Mouse (Mus musculus) adrenal gland, postnatal 4 days (tissue): ENCODE measurements around the gene Rnf126. TPM values are rescaled to one million over a fixed set of nuclear protein-coding genes. Genes with fewer than 3 reads are reported as not detected.

Source experiments
- total RNA-seq, 2 experiments: library from RNA; stranded (reverse); gene quantifications; 2 replicates each; pipeline ENCODE4 v1.2.3; 2021

Rnf126 gene
- total RNA-seq, 2 experiments from 2014 or later, result 60.7 to 61.7 TPM

Other genes starting within 250 kb of the Rnf126 start
- gene Plpp2, start 233.2 kb downstream of the Rnf126 start, total RNA-seq, result 10 to 100 TPM; 24.9 to 26.4 TPM
- gene Mier2, start 211.8 kb downstream of the Rnf126 start, total RNA-seq, result 10 to 100 TPM; 46.8 to 48.2 TPM
- gene Theg, start 179.6 kb downstream of the Rnf126 start, total RNA-seq, result not detected
- 1 to 10 TPM in 1 of 2 experiments, under 1 TPM in 1; 0.56 to 1.5 TPM for gene C2cd4c, start 152.9 kb downstream of the Rnf126 start, total RNA-seq
- gene Shc2, start 129.0 kb downstream of the Rnf126 start, total RNA-seq, result 10 to 100 TPM in 1 of 2 experiments, 1 to 10 TPM in 1; 8.9 to 13.3 TPM
- gene Odf3l2, start 121.2 kb downstream of the Rnf126 start, total RNA-seq, result not detected
- gene Madcam1, start 102.4 kb downstream of the Rnf126 start, total RNA-seq, result under 1 TPM; 0.28 to 0.64 TPM
- 10 to 100 TPM; 32.4 to 33.9 TPM for gene Tpgs1, start 97.6 kb downstream of the Rnf126 start, total RNA-seq
- gene Cdc34, start 84.8 kb downstream of the Rnf126 start, total RNA-seq, result 10 to 100 TPM; 72.6 to 78.1 TPM
- gene Gzmm, start 77.9 kb downstream of the Rnf126 start, total RNA-seq, result 1 to 10 TPM; 1.8 to 2.4 TPM
- gene Bsg, start 62.5 kb downstream of the Rnf126 start, total RNA-seq, result 100 to 1,000 TPM; 504 to 513 TPM
- gene Hcn2, start 50.3 kb downstream of the Rnf126 start, total RNA-seq, result 1 to 10 TPM; 8.9 to 9.3 TPM
- 10 to 100 TPM; 61.2 to 68.6 TPM for gene Polrmt, start 20.4 kb downstream of the Rnf126 start, total RNA-seq
- not detected for gene Fgf22, start 11.9 kb downstream of the Rnf126 start, total RNA-seq
- 1 to 10 TPM; 6.7 to 7.1 TPM for gene Fstl3, start 10.3 kb upstream of the Rnf126 start, total RNA-seq
- under 1 TPM; 0.11 to 0.71 TPM for gene Prss57, start 24.0 kb upstream of the Rnf126 start, total RNA-seq
- gene Palm, start 26.6 kb upstream of the Rnf126 start, total RNA-seq, result 100 to 1,000 TPM in 1 of 2 experiments, 10 to 100 TPM in 1; 91.8 to 119 TPM
- 1 to 10 TPM in 1 of 2 experiments, under 1 TPM in 1; 0.20 to 4.2 TPM for gene Misp, start 54.0 kb upstream of the Rnf126 start, total RNA-seq
- 100 to 1,000 TPM; 344 to 389 TPM for gene Ptbp1, start 87.5 kb upstream of the Rnf126 start, total RNA-seq
- gene Prtn3, start 107.5 kb upstream of the Rnf126 start, total RNA-seq, result 1 to 10 TPM; 2.2 to 7.0 TPM
- 10 to 100 TPM in 1 of 2 experiments, 1 to 10 TPM in 1; 8.6 to 14.8 TPM for gene Plppr3, start 107.7 kb upstream of the Rnf126 start, total RNA-seq
- gene Elane, start 119.3 kb upstream of the Rnf126 start, total RNA-seq, result 1 to 10 TPM in 1 of 2 experiments, under 1 TPM in 1; 0.92 to 5.7 TPM
- gene Cfd, start 123.9 kb upstream of the Rnf126 start, total RNA-seq, result 10 to 100 TPM; 13.7 to 25.6 TPM
- gene Med16, start 142.0 kb upstream of the Rnf126 start, total RNA-seq, result 10 to 100 TPM; 64.1 to 64.7 TPM
- gene Gm26602, start 143.9 kb upstream of the Rnf126 start, total RNA-seq, result not detected
- gene Kiss1r, start 150.0 kb upstream of the Rnf126 start, total RNA-seq, result 1 to 10 TPM in 1 of 2 experiments, under 1 TPM in 1; 0.87 to 1.6 TPM
- gene R3hdm4, start 154.3 kb upstream of the Rnf126 start, total RNA-seq, result 100 to 1,000 TPM; 119 to 133 TPM
- 10 to 100 TPM; 12.6 to 15.9 TPM for gene Arid3a, start 160.1 kb upstream of the Rnf126 start, total RNA-seq
- 10 to 100 TPM; 42.6 to 45.3 TPM for gene Wdr18, start 193.2 kb upstream of the Rnf126 start, total RNA-seq
- gene Grin3b, start 203.8 kb upstream of the Rnf126 start, total RNA-seq, result under 1 TPM; 0.25 to 0.39 TPM
- 100 to 1,000 TPM; 146 to 147 TPM for gene Tmem259, start 217.4 kb upstream of the Rnf126 start, total RNA-seq
- gene Cnn2, start 221.6 kb upstream of the Rnf126 start, total RNA-seq, result 10 to 100 TPM; 40.9 to 48.7 TPM
- 10 to 100 TPM; 21.9 to 23.0 TPM for gene Abca7, start 229.5 kb upstream of the Rnf126 start, total RNA-seq
- gene Arhgap45, start 249.7 kb upstream of the Rnf126 start, total RNA-seq, result 1 to 10 TPM; 7.1 to 8.5 TPM